Mouse (Mus musculus) ovary, postnatal 14 days (tissue): ENCODE measurements around the gene 4931428F04Rik.
A peak's percentile ranks its signal among the peaks of the same experiment; 100 is the strongest.

Source experiments
- DNase-seq: peaks from one replicate; pipeline ENCODE4 v3.0.0; 2022; ENCODE audit warnings: low spot score

The 4931428F04Rik gene

GRCm38 (mm10) chr8:105288231-105288630, 1.4 kb downstream of the 4931428F04Rik start:
- DNase-seq = no peak

GRCm38 (mm10) chr8:105286907-105287306, 2.8 kb downstream of the 4931428F04Rik start:
- DNase-seq = no peak

GRCm38 (mm10) chr8:105285514-105285913, 4.2 kb downstream of the 4931428F04Rik start:
- no peak for DNase-seq

- DNase-seq = no peak
Observed at GRCm38 (mm10) chr8:105283074-105283473, 6.6 kb downstream of the 4931428F04Rik start.

GRCm38 (mm10) chr8:105282239-105282638, 7.4 kb downstream of the 4931428F04Rik start:
- DNase-seq = no peak

- no peak for DNase-seq
Observed at GRCm38 (mm10) chr8:105281821-105282220, 7.8 kb downstream of the 4931428F04Rik start.

- DNase-seq = no peak
Observed at GRCm38 (mm10) chr8:105280567-105280966, 9.1 kb downstream of the 4931428F04Rik start.

GRCm38 (mm10) chr8:105278911-105279334, 10.7 kb downstream of the 4931428F04Rik start:
- peak; percentile 69 for DNase-seq

- no peak for DNase-seq
Observed at GRCm38 (mm10) chr8:105276292-105277120, 13.2 kb downstream of the 4931428F04Rik start.

- no peak for DNase-seq
Observed at GRCm38 (mm10) chr8:105275840-105276239, 13.8 kb downstream of the 4931428F04Rik start, which contains the start of gene Nol3. Gene Nol3 (plus strand): TSS chr8:105276140.

GRCm38 (mm10) chr8:105275387-105275786, 14.3 kb downstream of the 4931428F04Rik start:
- DNase-seq = no peak

GRCm38 (mm10) chr8:105270916-105271186, 18.8 kb downstream of the 4931428F04Rik start:
- no peak for DNase-seq

GRCm38 (mm10) chr8:105270101-105270915, 19.4 kb downstream of the 4931428F04Rik start:
- DNase-seq = no peak

GRCm38 (mm10) chr8:105269461-105269947, 20.2 kb downstream of the 4931428F04Rik start, which contains the start of gene Hsf4:
Gene Hsf4 (plus strand): TSS chr8:105269801.
- no peak for DNase-seq

- no peak for DNase-seq
Observed at GRCm38 (mm10) chr8:105269075-105269458, 20.6 kb downstream of the 4931428F04Rik start.

- DNase-seq = no peak
Observed at GRCm38 (mm10) chr8:105268342-105269074, 21.2 kb downstream of the 4931428F04Rik start.

GRCm38 (mm10) chr8:105266775-105267174, 22.9 kb downstream of the 4931428F04Rik start:
- no peak for DNase-seq

GRCm38 (mm10) chr8:105265128-105265527, 24.5 kb downstream of the 4931428F04Rik start:
- no peak for DNase-seq

GRCm38 (mm10) chr8:105264024-105264982, 25.4 kb downstream of the 4931428F04Rik start, which contains the start of the genes Tradd and Fbxl8:
Gene Tradd (minus strand): TSS chr8:105264609.
Gene Fbxl8 (plus strand): TSS chr8:105264648.
- DNase-seq = peak; percentile 62

- no peak for DNase-seq
Observed at GRCm38 (mm10) chr8:105263244-105263912, 26.3 kb downstream of the 4931428F04Rik start.
